Mouse (Mus musculus): ENCODE results near the gene Olfr823. TPM values are rescaled to one million over a fixed set of nuclear protein-coding genes. Genes with fewer than 3 reads are reported as not detected.

Gene Olfr823
- polyA plus RNA-seq, 1 experiment from 2014 or later = not detected

Other genes starting within 250 kb of the Olfr823 start
- gene Olfr814, start 235.5 kb downstream of the Olfr823 start, polyA plus RNA-seq (2014; fragmentation: Nextera tagmentation; extraction: Ambion mirVana) = not detected in 2 replicates
- gene Olfr815, start 209.5 kb downstream of the Olfr823 start, polyA plus RNA-seq (2014; fragmentation: Nextera tagmentation; extraction: Ambion mirVana) = not detected in 2 replicates
- gene Olfr816, start 199.8 kb downstream of the Olfr823 start, polyA plus RNA-seq (2014; fragmentation: Nextera tagmentation; extraction: Ambion mirVana) = not detected in 2 replicates
- not detected in 2 replicates for gene Olfr818, start 166.3 kb downstream of the Olfr823 start, polyA plus RNA-seq (2014; fragmentation: Nextera tagmentation; extraction: Ambion mirVana)
- gene Olfr819, start 148.1 kb downstream of the Olfr823 start, polyA plus RNA-seq (2014; fragmentation: Nextera tagmentation; extraction: Ambion mirVana) = not detected in 2 replicates
- gene Olfr247, start 139.2 kb downstream of the Olfr823 start, polyA plus RNA-seq (2014; fragmentation: Nextera tagmentation; extraction: Ambion mirVana) = not detected in 2 replicates
- gene Gm10310, start 130.3 kb downstream of the Olfr823 start, polyA plus RNA-seq (2014; fragmentation: Nextera tagmentation; extraction: Ambion mirVana) = not detected in 2 replicates
- gene Olfr820, start 102.8 kb downstream of the Olfr823 start, polyA plus RNA-seq (2014; fragmentation: Nextera tagmentation; extraction: Ambion mirVana) = not detected in 2 replicates
- not detected in 2 replicates for gene Olfr821, start 85.0 kb downstream of the Olfr823 start, polyA plus RNA-seq (2014; fragmentation: Nextera tagmentation; extraction: Ambion mirVana)
- gene Olfr822, start 44.2 kb downstream of the Olfr823 start, polyA plus RNA-seq (2014; fragmentation: Nextera tagmentation; extraction: Ambion mirVana) = not detected in 2 replicates
- not detected in 2 replicates for gene Olfr824, start 14.6 kb upstream of the Olfr823 start, polyA plus RNA-seq (2014; fragmentation: Nextera tagmentation; extraction: Ambion mirVana)
- gene Olfr825, start 51.4 kb upstream of the Olfr823 start, polyA plus RNA-seq (2014; fragmentation: Nextera tagmentation; extraction: Ambion mirVana) = not detected in 2 replicates
- not detected in 2 replicates for gene Olfr826, start 68.8 kb upstream of the Olfr823 start, polyA plus RNA-seq (2014; fragmentation: Nextera tagmentation; extraction: Ambion mirVana)
- not detected in 2 replicates for gene Olfr827, start 99.0 kb upstream of the Olfr823 start, polyA plus RNA-seq (2014; fragmentation: Nextera tagmentation; extraction: Ambion mirVana)
- gene Neurod4, start 164.9 kb upstream of the Olfr823 start, polyA plus RNA-seq (2014; fragmentation: Nextera tagmentation; extraction: Ambion mirVana) = not detected in 2 replicates
- 0.46 TPM in 1 of 2 replicates, not detected in the other for gene Tespa1, start 207.5 kb upstream of the Olfr823 start, polyA plus RNA-seq (2014; fragmentation: Nextera tagmentation; extraction: Ambion mirVana)

All from heart, embryonic 11.5 days (tissue).